Mouse (Mus musculus): Measurements from ENCODE around the gene Plcz1.

Plcz1 gene

DNA sequence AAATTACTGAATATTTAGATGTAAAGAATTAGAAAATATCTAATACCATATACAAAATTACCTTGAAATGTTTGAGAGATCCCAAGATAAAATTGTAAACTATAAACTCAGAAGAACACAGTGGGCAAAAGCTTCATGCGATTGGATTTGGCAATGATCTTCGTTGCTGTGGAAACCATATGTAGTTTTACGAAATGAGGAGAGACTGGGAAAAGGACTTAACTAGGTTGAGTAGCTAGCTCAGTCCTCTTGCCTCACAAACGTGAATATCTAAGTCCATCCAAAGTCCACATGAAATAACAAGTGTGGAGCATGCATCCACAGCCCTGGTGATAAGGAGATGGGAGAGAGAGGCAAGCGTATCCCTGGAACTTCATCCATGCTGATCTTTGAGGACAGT lies 66.6 kb downstream of the Plcz1 start:
- Histone ChIP-seq H3K27me3 (ENCODE audit: control insufficient read depth, insufficient read depth, low read length, poor library complexity, severe bottlenecking) (no peaks in the 10 kb centered on the region), H3K36me3 (ENCODE audit: control insufficient read depth, insufficient read depth, low read length, poor library complexity, severe bottlenecking) (no peaks in the 10 kb centered on the region)
- DNase-seq (ENCODE audit: low read depth, low spot score) = no peak

GRCm38 (mm10) chr6:139971608-139972298 lies 69.5 kb downstream of the Plcz1 start:
- no peaks in the 10 kb centered on the region for H3K27me3 ChIP-seq (ENCODE audit: control insufficient read depth, insufficient read depth, low read length, poor library complexity, severe bottlenecking)
- no peaks in the 10 kb centered on the region for H3K36me3 ChIP-seq (ENCODE audit: control insufficient read depth, insufficient read depth, low read length, poor library complexity, severe bottlenecking)
- DNase-seq (ENCODE audit: low read depth, low spot score) = no peak

DNA sequence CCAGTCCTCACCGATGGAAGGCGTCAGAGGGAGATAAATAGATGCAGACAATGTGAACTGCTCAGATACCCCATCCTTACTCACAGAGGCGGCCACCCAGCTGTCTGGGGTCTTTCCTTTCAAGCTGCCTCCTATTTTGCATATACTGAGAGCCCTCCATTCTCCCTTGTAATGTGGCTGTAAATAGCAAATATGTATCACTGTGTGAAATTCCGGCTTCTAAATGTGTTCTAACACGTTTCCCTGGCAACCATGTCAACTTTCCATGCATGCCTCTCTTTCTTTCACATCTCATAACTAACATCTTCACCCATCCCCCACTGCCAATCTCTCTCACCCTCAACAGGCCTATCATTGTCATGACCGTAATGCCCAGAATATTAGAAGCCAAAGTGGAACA lies 74.6 kb downstream of the Plcz1 start:
- DNase-seq (ENCODE audit: low read depth, low spot score) = no peak
- H3K27me3 ChIP-seq (ENCODE audit: control insufficient read depth, insufficient read depth, low read length, poor library complexity, severe bottlenecking) = no peaks in the 10 kb centered on the region
- H3K36me3 ChIP-seq (ENCODE audit: control insufficient read depth, insufficient read depth, low read length, poor library complexity, severe bottlenecking) = no peaks in the 10 kb centered on the region

DNA sequence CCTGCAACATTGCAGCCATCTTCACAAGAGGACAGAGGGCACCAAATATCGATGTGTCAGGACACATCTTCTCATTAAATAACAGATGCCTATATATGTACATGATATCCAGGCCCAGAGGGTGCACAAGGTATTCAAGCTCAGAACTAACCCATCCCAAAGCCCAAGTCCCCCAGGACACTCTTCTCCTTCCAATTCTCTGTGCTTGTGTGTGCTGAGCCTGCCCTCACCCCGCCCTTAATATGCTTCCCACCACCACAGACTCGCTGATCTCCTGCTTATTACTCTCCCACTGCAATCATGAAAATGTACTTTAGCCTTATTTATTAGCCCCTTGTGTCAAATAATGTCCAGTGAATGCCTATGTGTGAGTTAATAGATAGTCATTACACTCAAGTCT lies 76.4 kb downstream of the Plcz1 start:
- H3K27me3 ChIP-seq (ENCODE audit: control insufficient read depth, insufficient read depth, low read length, poor library complexity, severe bottlenecking) = no peaks in the 10 kb centered on the region
- no peak for DNase-seq (ENCODE audit: low read depth, low spot score)

GRCm38 (mm10) chr6:139963775-139964174 lies 77.5 kb downstream of the Plcz1 start:
- no peaks in the 10 kb centered on the region for H3K36me3 ChIP-seq (ENCODE audit: control insufficient read depth, insufficient read depth, low read length, poor library complexity, severe bottlenecking)
- no peaks in the 10 kb centered on the region for H3K27me3 ChIP-seq (ENCODE audit: control insufficient read depth, insufficient read depth, low read length, poor library complexity, severe bottlenecking)
- no peak for DNase-seq (ENCODE audit: low read depth, low spot score)

More for the DNA sequence above, 76.4 kb downstream of the Plcz1 start:
- no peaks in the 10 kb centered on the region for H3K36me3 ChIP-seq (ENCODE audit: control insufficient read depth, insufficient read depth, low read length, poor library complexity, severe bottlenecking)

GRCm38 (mm10) chr6:139957531-139958241 lies 83.6 kb downstream of the Plcz1 start:
- H3K27me3 ChIP-seq (ENCODE audit: control insufficient read depth, insufficient read depth, low read length, poor library complexity, severe bottlenecking) = no peaks in the 10 kb centered on the region
- no peaks in the 10 kb centered on the region for H3K36me3 ChIP-seq (ENCODE audit: control insufficient read depth, insufficient read depth, low read length, poor library complexity, severe bottlenecking)
- no peak for DNase-seq (ENCODE audit: low read depth, low spot score)

GRCm38 (mm10) chr6:139953596-139953995 lies 87.7 kb downstream of the Plcz1 start:
- no peak for DNase-seq (ENCODE audit: low read depth, low spot score)
- no peaks in the 10 kb centered on the region for H3K36me3 ChIP-seq (ENCODE audit: control insufficient read depth, insufficient read depth, low read length, poor library complexity, severe bottlenecking)
- H3K27me3 ChIP-seq (ENCODE audit: control insufficient read depth, insufficient read depth, low read length, poor library complexity, severe bottlenecking) = no peaks in the 10 kb centered on the region

GRCm38 (mm10) chr6:139947106-139947879 lies 94.0 kb downstream of the Plcz1 start:
- H3K36me3 ChIP-seq (ENCODE audit: control insufficient read depth, insufficient read depth, low read length, poor library complexity, severe bottlenecking) = no peaks in the 10 kb centered on the region
- H3K27me3 ChIP-seq (ENCODE audit: control insufficient read depth, insufficient read depth, low read length, poor library complexity, severe bottlenecking) = no peaks in the 10 kb centered on the region
- DNase-seq (ENCODE audit: low read depth, low spot score) = no peak
